Mouse (Mus musculus) kidney, postnatal 14 days (tissue): ENCODE measurements around the gene Frmpd3.

Experiments
- DNase-seq: peaks from one replicate; pipeline ENCODE4 v3.0.0; 2022; ENCODE audit warnings: mixed read lengths

Frmpd3 gene

DNA sequence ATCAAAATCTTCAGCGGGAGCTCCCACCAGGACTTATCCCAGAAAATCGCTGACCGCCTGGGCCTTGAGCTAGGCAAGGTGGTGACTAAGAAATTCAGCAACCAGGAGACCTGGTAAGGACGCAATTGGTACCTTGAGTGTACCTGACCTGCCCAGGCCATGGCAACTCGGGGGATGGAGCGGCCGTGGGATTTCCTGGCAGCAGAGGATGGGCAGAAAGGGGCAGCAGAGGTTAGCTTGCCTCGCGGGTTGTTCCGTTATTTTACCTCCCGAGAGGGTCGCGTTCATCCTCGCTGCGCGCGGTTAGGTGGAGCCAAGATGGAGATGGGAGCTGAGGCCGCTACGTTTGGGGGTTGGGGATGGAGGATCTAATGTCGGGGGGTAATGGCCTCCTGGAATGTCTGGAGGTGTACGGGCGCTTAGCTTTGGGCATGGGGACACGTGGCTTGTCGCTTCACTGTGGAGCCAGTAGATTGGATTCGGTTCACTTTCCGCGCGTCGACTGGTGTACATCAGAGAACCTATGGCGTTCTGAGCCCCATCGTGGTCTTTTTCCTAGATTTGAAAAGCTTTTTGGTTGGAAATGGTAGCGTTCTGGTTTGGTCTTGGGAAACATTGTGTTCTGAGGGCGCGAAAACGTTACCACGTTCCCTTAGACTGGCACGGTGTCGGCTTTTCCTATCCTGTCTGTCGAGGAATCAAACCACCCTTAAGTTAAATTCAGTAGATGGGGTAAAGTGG is 114.9 kb downstream of the Frmpd3 start:
- DNase-seq = no peak

DNA sequence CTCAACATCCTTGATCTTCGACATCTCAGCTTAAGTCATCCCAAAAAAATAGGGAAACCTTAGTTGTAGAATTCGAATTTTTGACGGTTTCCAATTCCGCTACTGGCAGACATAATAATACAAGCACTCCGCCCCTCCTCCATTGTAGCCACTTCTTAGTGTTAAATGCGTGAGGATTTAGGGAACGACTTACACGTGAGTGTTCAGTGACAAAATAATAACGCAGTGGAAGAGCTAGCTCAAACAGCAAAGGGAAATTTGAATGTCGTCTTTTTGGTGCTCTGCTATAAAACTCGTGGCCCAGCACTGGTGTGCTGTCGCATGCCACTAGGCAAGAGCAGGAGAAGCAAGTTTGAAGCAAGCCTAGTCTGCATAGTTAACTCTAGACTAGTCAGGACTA is 115.4 kb downstream of the Frmpd3 start:
- DNase-seq = no peak

DNA sequence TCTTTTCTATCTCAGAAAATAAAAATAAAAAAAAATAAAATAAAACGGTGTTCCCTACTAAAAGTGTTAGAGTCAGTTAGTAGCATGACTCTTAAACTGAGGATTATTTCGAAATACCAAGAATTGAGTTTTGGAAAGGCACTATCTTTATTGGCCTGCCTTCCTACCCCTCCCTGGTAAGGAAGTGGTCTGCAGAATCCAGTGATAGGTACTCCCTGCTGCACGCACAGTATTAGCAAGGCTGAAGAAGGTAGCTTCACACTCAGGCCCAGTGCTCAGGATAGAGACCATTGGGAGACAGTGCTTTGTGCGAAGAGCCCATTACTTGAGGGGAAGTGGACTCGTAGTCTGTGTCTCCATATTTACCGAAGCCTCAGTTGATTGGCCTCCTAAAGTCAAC is 136.2 kb downstream of the Frmpd3 start:
- no peak for DNase-seq

DNA sequence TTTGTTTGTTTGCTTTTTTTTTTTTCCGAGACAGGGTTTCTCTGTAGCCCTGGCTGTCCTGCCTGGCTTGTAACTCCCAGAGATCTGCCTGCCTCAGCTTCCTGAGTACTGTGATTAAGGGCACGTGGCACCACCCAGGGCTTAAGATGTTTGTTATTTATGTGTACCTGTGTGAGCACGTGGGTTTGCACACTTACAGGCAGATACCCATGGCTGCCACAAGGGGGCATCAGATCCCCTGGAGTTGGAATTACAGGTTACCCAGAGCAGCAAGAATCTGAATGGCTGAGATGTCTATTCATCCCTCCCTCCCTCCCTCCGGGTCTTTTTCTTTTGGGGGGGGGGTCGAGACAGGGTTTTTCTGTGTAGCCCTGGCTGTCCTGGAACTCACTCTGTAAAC is 137.1 kb downstream of the Frmpd3 start:
- peak; percentile 32 for DNase-seq
